Mouse (Mus musculus) left cerebral cortex, adult 2 months (tissue): ENCODE results near the gene Slain2. TPM values are rescaled to one million over a fixed set of nuclear protein-coding genes. Genes with fewer than 3 reads are reported as not detected.
"Not testable (repeated sequence)": the region's sequence is repeated elsewhere in the genome, so short reads cannot be mapped to it uniquely, and the experiment has no call there.

Experiments used
- DNase-seq, 2 experiments: peaks; one replicate each; pipeline ENCODE4 v3.0.0; 2021 to 2022; ENCODE audit warnings: low spot score in 2 of 2, mixed read lengths in 1 of 2; ENCODE audit errors: extremely low spot score in 1 of 2
- H3K27ac ChIP-seq: fragments of 200-600 bp; 2 replicates; pipeline ENCODE4 v1.8.1; 2022
- H3K4me3 ChIP-seq: fragments of 200-600 bp; 2 replicates; pipeline ENCODE4 v1.8.1; 2022
- CTCF ChIP-seq: fragments of 200-600 bp; IDR thresholded peaks from 2 replicates; pipeline ENCODE4 v1.8.1; 2022; ENCODE audit warnings: antibody characterized with exemption, mild to moderate bottlenecking, moderate library complexity
- intact Hi-C: fragments of 180-260 bp; cut with DNase I; formaldehyde crosslinking; loops from one replicate; pipeline ENCODE4 v1.15.1; 2025
- total RNA-seq, 2 experiments: library from RNA; stranded (reverse); gene quantifications; 2 replicates each; pipeline ENCODE4 v1.2.3; 2021

Gene Slain2
- total RNA-seq, 2 experiments from 2014 or later, result 27.6 to 29.4 TPM

- Histone ChIP-seq H3K27ac (no peak overlapping the region), H3K4me3 (no peak overlapping the region)
- TF ChIP-seq CTCF, result no peak
- no peak for DNase-seq
- intact Hi-C loops, result no loop called here
Observed at GRCm38 (mm10) chr5:72921171-72921570, 7.1 kb downstream of the Slain2 start.

GRCm38 (mm10) chr5:72922796-72923195 is 8.7 kb downstream of the Slain2 start:
- no peak overlapping the region for H3K4me3 ChIP-seq
- no peak for DNase-seq
- intact Hi-C loops, result no loop called here
- TF ChIP-seq CTCF, result no peak
- no peak overlapping the region for H3K27ac ChIP-seq

- intact Hi-C loops, result no loop called here
- TF ChIP-seq CTCF, result no peak
- DNase-seq, result no peak
- no peak overlapping the region for H3K27ac ChIP-seq
- no peak overlapping the region for H3K4me3 ChIP-seq
Observed at GRCm38 (mm10) chr5:72927074-72927473, 13.0 kb downstream of the Slain2 start.

GRCm38 (mm10) chr5:72933026-72933675 is 19.0 kb downstream of the Slain2 start:
- H3K4me3 ChIP-seq, result no peak overlapping the region
- no peak for TF ChIP-seq CTCF
- intact Hi-C loops, result no loop called here
- H3K27ac ChIP-seq, result no peak overlapping the region
- DNase-seq, result no peak

DNA sequence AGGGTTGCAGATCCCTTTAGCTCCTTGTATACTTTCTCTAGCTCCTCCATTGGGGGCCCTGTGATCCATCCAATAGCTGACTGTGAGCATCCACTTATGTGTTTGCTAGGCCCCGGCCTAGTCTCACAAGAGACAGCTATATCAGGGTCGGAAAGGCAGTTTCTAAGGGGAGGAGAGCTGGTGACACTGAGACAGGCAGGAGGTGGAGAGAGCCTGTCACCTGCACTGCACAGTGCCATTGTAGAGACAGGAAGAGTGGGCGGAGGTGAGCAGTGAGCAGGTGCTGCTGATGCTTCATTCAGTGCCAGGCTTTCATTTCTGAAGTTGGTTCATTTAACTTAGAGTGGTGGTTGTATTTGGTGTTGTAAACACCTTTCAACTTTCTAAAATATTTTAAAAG is 24.3 kb downstream of the Slain2 start:
- intact Hi-C loops, result not testable (repeated sequence)

DNA sequence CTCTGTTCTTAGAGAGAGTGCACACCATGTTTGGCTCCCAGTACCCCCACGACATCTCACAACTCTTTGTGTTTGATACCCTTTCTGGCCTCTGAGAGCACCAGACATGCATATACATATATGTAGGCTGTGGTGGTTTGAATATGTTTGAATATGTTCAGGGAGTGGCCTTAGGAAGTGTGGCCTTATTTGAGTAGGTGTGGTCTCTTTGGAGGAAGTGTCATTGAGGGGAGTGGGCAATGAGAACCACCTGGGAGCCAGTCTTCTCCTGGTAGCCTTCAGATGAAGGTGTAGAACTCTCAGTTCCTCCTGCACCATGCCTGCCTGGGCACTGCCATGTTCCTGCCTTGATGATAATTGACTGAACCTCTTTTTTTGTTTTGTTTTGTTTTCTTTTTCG is 25.2 kb downstream of the Slain2 start:
- DNase-seq, result no peak
- intact Hi-C loops, result no loop called here
- H3K4me3 ChIP-seq, result no peak overlapping the region
- no peak overlapping the region for H3K27ac ChIP-seq
- TF ChIP-seq CTCF, result no peak

More for the DNA sequence above, 24.3 kb downstream of the Slain2 start:
- not testable (repeated sequence) for H3K27ac ChIP-seq, H3K4me3 ChIP-seq, DNase-seq

- Histone ChIP-seq H3K4me3 (no peak overlapping the region), H3K27ac (no peak overlapping the region)
- intact Hi-C loops, result no loop called here
- no peak for TF ChIP-seq CTCF
- DNase-seq, result no peak
Observed at GRCm38 (mm10) chr5:72940906-72941432, 26.9 kb downstream of the Slain2 start.

GRCm38 (mm10) chr5:72948136-72948535 is 34.0 kb downstream of the Slain2 start:
- DNase-seq, result no peak
- TF ChIP-seq CTCF, result no peak
- Histone ChIP-seq H3K27ac (no peak overlapping the region), H3K4me3 (no peak overlapping the region)
- intact Hi-C loops, result no loop called here

DNA sequence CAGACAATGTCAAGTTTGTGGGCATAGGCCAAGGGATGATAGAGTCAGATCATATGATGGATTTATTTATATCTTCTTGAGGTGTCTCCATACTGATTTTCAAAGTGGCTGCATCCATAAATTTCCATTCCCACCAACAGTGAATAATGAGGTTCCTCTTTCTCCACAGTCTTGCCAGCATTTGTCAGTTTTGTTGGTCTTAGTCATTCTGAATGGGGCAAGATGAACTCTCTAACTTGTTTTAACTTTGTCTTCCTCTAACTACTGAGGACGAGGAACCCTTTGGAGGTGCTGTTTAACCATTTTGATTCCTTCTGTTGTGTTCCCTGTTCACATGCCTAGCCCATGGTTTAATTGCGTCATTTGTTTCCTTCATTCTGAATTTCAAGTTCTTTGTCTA is 36.1 kb downstream of the Slain2 start:
- TF ChIP-seq CTCF, result no peak
- H3K27ac ChIP-seq, result no peak overlapping the region
- DNase-seq, result no peak
- intact Hi-C loops, result no loop called here
- no peak overlapping the region for H3K4me3 ChIP-seq

- intact Hi-C loops, result no loop called here
- no peak for TF ChIP-seq CTCF
Observed at GRCm38 (mm10) chr5:72953996-72954604, 40.0 kb downstream of the Slain2 start.

GRCm38 (mm10) chr5:72957281-72957680 is 43.2 kb downstream of the Slain2 start:
- no peak overlapping the region for H3K27ac ChIP-seq
- no peak for TF ChIP-seq CTCF
- no peak for DNase-seq
- H3K4me3 ChIP-seq, result no peak overlapping the region
- intact Hi-C loops, result loop anchor here (5.0 kb wide), 1 partner anchor 65 kb away; no protein-coding TSS in a partner anchor

More at GRCm38 (mm10) chr5:72953996-72954604, 40.0 kb downstream of the Slain2 start:
- Histone ChIP-seq H3K4me3 (no peak overlapping the region), H3K27ac (no peak overlapping the region)
- DNase-seq, result no peak

GRCm38 (mm10) chr5:72960096-72960495 is 46.0 kb downstream of the Slain2 start:
- no peak overlapping the region for H3K4me3 ChIP-seq
- intact Hi-C loops, result no loop called here
- TF ChIP-seq CTCF, result peak; percentile 18
- no peak overlapping the region for H3K27ac ChIP-seq
- DNase-seq, result no peak

- no peak for DNase-seq
- Histone ChIP-seq H3K27ac (no peak overlapping the region), H3K4me3 (no peak overlapping the region)
- no peak for TF ChIP-seq CTCF
- intact Hi-C loops, result no loop called here
Observed at GRCm38 (mm10) chr5:72965706-72966105, 51.6 kb downstream of the Slain2 start.
